Mouse (Mus musculus): ENCODE results near the gene Aldh18a1.

DNA sequence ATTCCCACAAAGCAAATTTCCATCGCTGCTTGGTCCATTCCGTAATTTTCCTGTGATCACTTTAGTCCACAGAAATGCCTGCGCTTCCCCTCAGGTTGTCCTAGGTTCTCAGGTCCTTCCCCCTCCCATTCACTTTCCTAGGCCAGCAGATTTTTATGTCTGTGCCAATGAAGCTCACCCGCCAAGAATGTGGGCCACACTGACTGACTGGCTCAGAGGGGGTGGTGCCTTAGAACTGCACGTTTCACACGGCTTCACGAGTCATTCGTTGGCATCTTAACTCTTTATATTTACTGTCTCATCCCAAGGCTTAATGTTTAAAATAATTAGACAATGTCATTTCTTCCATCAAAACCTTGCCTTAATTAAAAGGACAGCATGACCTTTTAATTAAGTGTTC is 7.6 kb upstream of the Aldh18a1 start:
- TF ChIP-seq CTCF (conservative IDR thresholded peaks at IDR 0.05; ENCODE audit: low read length): no peak
- no peak for TF ChIP-seq POU5F1 (IDR thresholded peaks at IDR 0.05; ENCODE audit: borderline replicate concordance, low read length)
- TF ChIP-seq NANOG (IDR thresholded peaks at IDR 0.05; ENCODE audit: borderline replicate concordance, low read length): no peak

Data from E14TG2a.4 (cell line).